Mouse (Mus musculus) heart, postnatal 0 days (tissue): ENCODE data around the gene Dmc1.

Source experiments
- CTCF ChIP-seq: IDR thresholded peaks from 2 replicates; pipeline ENCODE4 v1.5.1; 2016; ENCODE audit warnings: antibody characterized with exemption, control low read depth, low read depth
- EP300 ChIP-seq: IDR thresholded peaks from 2 replicates; pipeline ENCODE4 v1.6.1; 2016; ENCODE audit warnings: antibody characterized with exemption, low read depth

DNA sequence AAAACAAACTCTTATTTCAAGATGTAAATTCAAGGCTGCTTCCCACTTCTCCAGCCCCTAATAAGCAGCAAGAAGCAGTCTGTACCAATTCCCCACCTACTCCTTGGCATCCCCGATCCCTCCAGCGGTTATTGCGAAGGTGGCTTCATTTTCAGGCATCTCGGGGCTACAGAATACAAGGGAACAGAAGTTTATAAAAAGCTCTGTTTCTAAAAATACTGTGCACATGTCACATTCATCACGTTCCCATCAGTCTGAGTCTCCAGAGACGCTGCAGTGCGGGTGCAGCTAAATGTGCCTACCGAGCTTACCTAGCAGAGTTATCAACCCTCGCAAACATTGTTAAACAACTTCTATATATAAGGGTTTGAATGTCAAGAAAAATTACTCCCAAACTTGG is 42.5 kb downstream of the Dmc1 start:
- no peak for TF ChIP-seq CTCF
- TF ChIP-seq EP300 = no peak
